Mouse (Mus musculus): ENCODE measurements at regions not wholly inside any gene's neighbourhood (a gene's known extent, or its start where the extent isn't known, plus 50 kb on each side); places are given as distances from the start of the nearest gene placed in this dataset.

DNA sequence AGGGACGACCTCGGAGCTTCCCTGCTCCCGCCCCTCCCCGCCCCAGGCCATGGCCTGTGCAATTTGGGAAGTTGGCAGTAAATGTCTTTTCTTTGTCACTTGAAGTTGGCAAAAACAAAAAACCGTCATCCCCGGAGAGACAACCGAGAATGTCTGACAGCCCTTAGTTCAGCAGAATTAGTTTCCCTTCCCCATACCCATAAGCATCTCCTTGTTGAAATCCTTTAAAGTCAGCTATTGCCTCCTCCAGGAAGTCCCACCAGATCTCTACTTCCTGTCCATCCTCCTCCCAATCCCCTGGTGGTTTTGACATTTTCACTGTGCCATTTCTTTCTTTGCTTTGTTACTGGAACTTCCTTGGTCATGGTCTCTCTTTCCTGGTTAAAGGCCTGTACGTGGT is 54.8 kb downstream of the Foxb1 start:
- 75% methylated on average over 8 of the region's 8 CpGs for WGBS

DNA sequence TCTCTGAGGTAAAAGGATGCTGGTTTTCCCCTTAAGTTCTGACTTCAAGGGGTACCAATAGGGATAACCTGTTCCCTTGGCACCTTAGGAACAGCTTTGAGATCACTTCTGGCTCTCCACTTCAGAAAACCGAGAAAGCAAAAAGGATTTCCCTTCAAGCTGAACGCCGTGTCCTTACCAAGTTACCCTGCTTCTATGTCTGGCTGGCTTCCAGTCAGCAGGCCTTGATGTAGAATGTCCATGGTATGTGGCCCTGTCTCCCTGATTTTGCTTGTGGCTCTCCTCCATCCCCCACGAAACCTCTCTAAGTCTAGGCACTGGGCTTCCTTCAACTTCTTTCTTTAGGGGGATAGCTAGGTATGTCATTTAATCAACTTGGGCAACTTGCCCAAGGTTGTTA is 55.7 kb downstream of the Foxb1 start:
- no peak overlapping the region for H3K27ac ChIP-seq (replicated peaks)
- no peak overlapping the region for H3K4me2 ChIP-seq (replicated peaks)
- no peaks in the 10 kb centered on the region for H3K4me1 ChIP-seq
- no peaks in the 10 kb centered on the region for H3K9me3 ChIP-seq
- ATAC-seq (replicated peaks): no peak
- no peak overlapping the region for H3K9ac ChIP-seq (replicated peaks)
- H3K36me3 ChIP-seq: no peaks in the 10 kb centered on the region
- no peak overlapping the region for H3K4me3 ChIP-seq
- WGBS: 59% methylated on average over 4 of the region's 4 CpGs
- H3K27me3 ChIP-seq: no peaks in the 10 kb centered on the region

More for the DNA sequence above, 54.8 kb downstream of the Foxb1 start:
- H3K27me3 ChIP-seq: no peaks in the 10 kb centered on the region
- H3K27ac ChIP-seq (replicated peaks): no peak overlapping the region
- H3K9me3 ChIP-seq: no peaks in the 10 kb centered on the region
- ATAC-seq (replicated peaks): no peak
- H3K4me3 ChIP-seq: no peak overlapping the region
- H3K4me1 ChIP-seq: no peaks in the 10 kb centered on the region
- H3K9ac ChIP-seq (replicated peaks): no peak overlapping the region
- no peaks in the 10 kb centered on the region for H3K36me3 ChIP-seq
- H3K4me2 ChIP-seq (replicated peaks): no peak overlapping the region

DNA sequence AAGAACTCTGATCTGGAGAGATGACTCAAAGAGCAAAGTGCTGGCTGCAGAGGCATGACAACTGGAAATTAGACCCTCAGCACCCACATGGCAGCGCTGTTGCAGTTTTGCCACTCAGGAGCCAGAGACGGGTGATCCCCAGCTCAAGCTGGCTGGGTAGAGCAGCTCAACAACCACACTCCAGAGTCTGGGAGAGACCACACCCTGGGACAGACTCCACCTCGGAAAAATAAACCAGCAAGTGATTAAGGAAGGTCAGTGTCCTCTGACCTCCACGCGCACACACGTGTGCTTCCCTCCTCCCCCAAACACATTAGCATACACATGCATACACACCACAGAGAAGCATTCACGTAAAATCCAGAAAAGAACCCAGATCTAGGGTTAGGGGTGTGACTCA is 57.0 kb downstream of the Foxb1 start:
- no peak overlapping the region for H3K4me3 ChIP-seq
- no peaks in the 10 kb centered on the region for H3K27me3 ChIP-seq
- no peaks in the 10 kb centered on the region for H3K9me3 ChIP-seq
- no peaks in the 10 kb centered on the region for H3K4me1 ChIP-seq
- H3K36me3 ChIP-seq: no peaks in the 10 kb centered on the region
- H3K4me2 ChIP-seq (replicated peaks): no peak overlapping the region
- no peak for ATAC-seq (replicated peaks)
- 86% methylated on average over 7 of the region's 7 CpGs for WGBS
- no peak overlapping the region for H3K27ac ChIP-seq (replicated peaks)
- no peak overlapping the region for H3K9ac ChIP-seq (replicated peaks)

DNA sequence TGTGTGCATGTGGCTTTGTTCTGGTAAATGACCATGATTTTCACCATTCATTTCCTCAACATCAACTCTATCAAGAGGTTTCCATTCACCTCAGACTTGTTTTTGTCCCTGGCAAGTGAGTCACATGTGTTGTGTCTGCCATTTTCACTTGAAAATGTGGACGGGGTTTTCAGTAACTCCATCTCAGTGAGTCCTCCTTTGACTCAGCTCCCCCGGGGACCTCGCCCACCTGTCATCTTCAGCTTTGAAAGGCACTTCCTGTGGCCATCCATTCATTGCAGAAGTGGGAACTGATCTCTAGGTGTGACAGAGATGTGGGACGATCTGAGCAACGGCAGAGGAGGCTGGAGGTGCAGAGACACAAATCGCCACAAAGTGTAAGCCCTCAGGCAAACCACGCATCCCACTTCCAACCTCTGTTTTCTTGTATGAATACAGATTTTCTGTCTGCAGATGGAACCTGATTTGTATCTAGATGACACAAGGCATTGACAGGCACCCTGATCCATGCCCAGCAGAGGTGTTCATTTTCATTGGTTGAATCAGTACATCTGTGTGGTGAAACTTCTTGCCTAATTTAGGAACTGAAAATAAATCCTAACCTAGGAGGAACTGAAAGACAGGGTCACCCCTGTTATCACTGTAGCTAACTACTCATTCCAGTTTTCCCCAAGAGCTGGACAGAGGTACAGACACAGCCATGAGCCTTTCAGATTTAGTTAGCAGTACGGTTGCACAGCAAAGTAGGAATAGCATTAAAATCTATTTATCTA is 58.4 kb downstream of the Foxb1 start:
- no peak overlapping the region for H3K4me2 ChIP-seq (replicated peaks)
- no peaks in the 10 kb centered on the region for H3K36me3 ChIP-seq
- WGBS: 86% methylated on average over 8 of the region's 8 CpGs
- no peaks in the 10 kb centered on the region for H3K4me1 ChIP-seq
- no peak overlapping the region for H3K4me3 ChIP-seq
- ATAC-seq (replicated peaks): no peak
- no peak overlapping the region for H3K9ac ChIP-seq (replicated peaks)
- no peaks in the 10 kb centered on the region for H3K9me3 ChIP-seq
- H3K27me3 ChIP-seq: no peaks in the 10 kb centered on the region
- no peak overlapping the region for H3K27ac ChIP-seq (replicated peaks)

DNA sequence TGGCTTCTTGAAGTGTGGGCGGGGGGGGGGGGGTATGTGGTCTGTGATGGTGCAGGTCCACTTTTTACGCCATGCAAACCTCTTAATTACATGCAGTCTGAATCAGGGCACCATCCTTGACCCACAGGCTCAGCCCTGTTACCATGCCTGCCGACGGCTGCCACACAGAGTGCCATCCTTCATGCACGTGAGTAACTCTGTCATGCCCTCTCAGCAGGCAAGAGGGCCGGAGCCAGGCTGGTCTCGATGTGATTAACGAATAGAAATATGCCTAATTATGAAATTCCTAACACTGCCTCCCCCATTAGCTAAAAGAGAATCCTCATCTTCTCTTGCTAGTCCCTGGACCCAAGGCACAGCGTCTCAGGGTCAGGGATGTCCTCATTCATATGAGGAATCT is 60.0 kb downstream of the Foxb1 start:
- H3K4me2 ChIP-seq (replicated peaks): no peak overlapping the region
- no peaks in the 10 kb centered on the region for H3K27me3 ChIP-seq
- no peaks in the 10 kb centered on the region for H3K36me3 ChIP-seq
- no peak overlapping the region for H3K4me3 ChIP-seq
- no peaks in the 10 kb centered on the region for H3K9me3 ChIP-seq
- no peak overlapping the region for H3K27ac ChIP-seq (replicated peaks)
- H3K4me1 ChIP-seq: no peaks in the 10 kb centered on the region
- no peak for ATAC-seq (replicated peaks)
- H3K9ac ChIP-seq (replicated peaks): no peak overlapping the region
- WGBS: 58% methylated on average over 9 of the region's 9 CpGs

DNA sequence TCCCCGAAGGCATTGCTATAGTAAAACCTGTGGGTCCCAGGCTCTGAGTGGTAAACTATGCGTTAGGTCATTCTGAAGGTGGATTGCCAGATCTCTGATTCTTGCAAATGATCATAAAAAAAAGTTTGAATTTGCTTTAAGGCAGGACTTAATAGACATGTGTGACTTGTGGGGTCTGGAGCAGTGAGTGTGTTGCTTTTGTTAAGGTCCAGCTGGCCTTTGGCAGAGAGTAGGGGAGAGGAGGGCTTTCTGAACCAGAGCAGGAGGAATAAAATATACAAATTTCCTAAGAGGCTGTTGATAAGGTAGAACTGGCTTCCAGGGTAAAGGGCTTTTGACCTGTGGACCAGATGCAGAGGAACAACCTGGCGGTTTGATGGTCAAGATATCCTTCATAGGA is 69.0 kb downstream of the Foxb1 start:
- ATAC-seq (replicated peaks): no peak
- Histone ChIP-seq H3K4me1 (peaks cover 12% of the 10 kb centered on the region; the same call in 1 of the 2 replicates), H3K4me3 (no peak overlapping the region), H3K27ac (replicated peaks) (no peak overlapping the region), H3K4me2 (replicated peaks) (no peak overlapping the region), H3K9me3 (no peaks in the 10 kb centered on the region), H3K9ac (replicated peaks) (no peak overlapping the region), H3K27me3 (no peaks in the 10 kb centered on the region), H3K36me3 (no peaks in the 10 kb centered on the region)
- WGBS: 90% methylated on average over 3 of the region's 3 CpGs

DNA sequence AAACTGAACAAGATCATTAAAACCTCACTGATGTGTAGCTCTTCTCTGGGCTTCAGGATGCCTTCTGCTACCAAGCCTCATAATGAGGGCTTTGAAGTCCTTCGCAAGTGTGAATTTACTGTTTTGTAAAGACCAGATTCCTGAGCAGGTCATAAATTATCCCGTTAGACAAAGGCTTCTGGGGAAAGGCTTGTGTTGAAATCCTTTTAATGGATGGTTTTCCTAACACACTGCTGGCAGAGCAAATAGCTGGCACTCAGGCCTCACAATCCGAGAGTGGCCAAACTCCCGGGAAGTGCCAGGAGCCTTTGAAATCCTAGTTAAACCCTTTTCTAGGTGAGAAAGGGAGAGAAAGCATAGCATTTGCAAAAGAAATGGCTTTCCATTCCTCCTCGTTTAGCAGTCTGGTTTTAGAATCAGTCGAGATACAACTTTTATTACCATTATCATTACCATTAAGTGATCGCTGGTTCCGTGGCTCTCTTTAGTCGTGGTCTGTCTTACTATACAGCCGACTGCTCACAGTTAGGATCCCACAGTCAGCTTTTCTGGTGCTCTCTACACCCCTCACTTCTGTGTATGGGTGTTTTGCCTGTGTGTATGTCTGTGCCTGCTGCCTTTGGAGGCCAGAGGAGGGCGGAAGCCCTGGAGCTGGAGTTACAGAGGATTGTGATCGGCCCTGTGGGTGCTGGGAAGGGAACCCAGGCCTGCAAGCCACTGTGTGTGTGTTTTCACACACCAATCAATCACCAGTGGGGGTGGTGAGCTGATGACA is 73.2 kb downstream of the Foxb1 start:
- Histone ChIP-seq H3K4me1 (peaks cover 12% of the 10 kb centered on the region; the same call in 1 of the 2 replicates), H3K9me3 (no peaks in the 10 kb centered on the region), H3K4me3 (no peak overlapping the region), H3K36me3 (no peaks in the 10 kb centered on the region), H3K9ac (replicated peaks) (no peak overlapping the region), H3K4me2 (replicated peaks) (no peak overlapping the region), H3K27ac (replicated peaks) (no peak overlapping the region), H3K27me3 (peaks cover 8% of the 10 kb centered on the region; the same call in 1 of the 2 replicates)
- 24% methylated on average over 12 of the region's 12 CpGs for WGBS
- ATAC-seq (replicated peaks): no peak

DNA sequence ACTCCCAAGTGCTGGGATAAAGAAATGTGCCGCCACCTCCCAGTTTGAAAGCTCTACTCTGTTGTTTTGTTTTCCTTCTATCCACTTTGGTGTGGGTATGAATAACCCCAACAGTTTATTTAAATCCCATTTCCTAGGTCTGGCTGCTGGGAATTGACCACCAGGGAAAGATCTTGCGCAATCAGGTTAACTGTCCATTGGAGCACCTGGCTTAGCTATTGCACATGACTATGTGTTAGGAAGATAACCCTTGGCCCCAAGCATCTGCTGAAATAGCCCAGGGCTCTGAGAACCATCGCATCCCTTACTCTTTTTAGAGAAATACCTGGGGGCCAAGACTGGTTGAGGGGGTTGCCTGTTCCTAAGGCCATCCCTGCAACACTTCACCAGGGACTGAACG is 74.0 kb downstream of the Foxb1 start:
- no peak for ATAC-seq (replicated peaks)
- no peak overlapping the region for H3K27ac ChIP-seq (replicated peaks)
- peaks cover 9% of the 10 kb centered on the region; the same call in 1 of the 2 replicates for H3K27me3 ChIP-seq
- no peak overlapping the region for H3K9ac ChIP-seq (replicated peaks)
- H3K36me3 ChIP-seq: no peaks in the 10 kb centered on the region
- H3K4me1 ChIP-seq: peaks cover 12% of the 10 kb centered on the region; the same call in 1 of the 2 replicates
- H3K9me3 ChIP-seq: no peaks in the 10 kb centered on the region
- no peak overlapping the region for H3K4me2 ChIP-seq (replicated peaks)
- 76% methylated on average over 4 of the region's 4 CpGs for WGBS
- no peak overlapping the region for H3K4me3 ChIP-seq

DNA sequence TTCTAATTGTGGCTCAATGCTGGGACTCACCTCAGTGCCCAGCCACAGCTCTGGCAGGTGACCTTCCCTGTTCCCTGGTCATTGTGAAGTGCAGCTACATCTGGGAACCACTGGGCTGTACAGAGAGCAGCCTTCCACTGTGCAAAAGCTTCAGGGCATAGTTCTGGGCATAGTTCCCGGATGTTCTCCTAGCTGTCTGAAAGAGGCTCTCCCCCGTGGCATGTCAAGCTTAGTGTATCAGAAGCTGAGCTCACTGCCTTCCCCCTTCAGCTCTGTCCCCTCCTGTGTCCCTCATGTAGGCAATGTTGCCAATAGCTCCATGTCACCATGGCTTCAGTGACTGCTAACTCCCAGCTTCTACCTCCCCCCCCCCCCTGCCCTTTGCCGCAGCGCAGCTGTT is 75.1 kb downstream of the Foxb1 start:
- H3K27ac ChIP-seq (replicated peaks): no peak overlapping the region
- ATAC-seq (replicated peaks): no peak
- 74% methylated on average over 4 of the region's 4 CpGs for WGBS
- H3K9ac ChIP-seq (replicated peaks): no peak overlapping the region
- H3K9me3 ChIP-seq: no peaks in the 10 kb centered on the region
- H3K36me3 ChIP-seq: no peaks in the 10 kb centered on the region
- H3K4me2 ChIP-seq (replicated peaks): no peak overlapping the region
- H3K4me1 ChIP-seq: peaks cover 12% of the 10 kb centered on the region; the same call in 1 of the 2 replicates
- no peak overlapping the region for H3K4me3 ChIP-seq
- peaks cover 12% of the 10 kb centered on the region; the same call in 1 of the 2 replicates for H3K27me3 ChIP-seq

DNA sequence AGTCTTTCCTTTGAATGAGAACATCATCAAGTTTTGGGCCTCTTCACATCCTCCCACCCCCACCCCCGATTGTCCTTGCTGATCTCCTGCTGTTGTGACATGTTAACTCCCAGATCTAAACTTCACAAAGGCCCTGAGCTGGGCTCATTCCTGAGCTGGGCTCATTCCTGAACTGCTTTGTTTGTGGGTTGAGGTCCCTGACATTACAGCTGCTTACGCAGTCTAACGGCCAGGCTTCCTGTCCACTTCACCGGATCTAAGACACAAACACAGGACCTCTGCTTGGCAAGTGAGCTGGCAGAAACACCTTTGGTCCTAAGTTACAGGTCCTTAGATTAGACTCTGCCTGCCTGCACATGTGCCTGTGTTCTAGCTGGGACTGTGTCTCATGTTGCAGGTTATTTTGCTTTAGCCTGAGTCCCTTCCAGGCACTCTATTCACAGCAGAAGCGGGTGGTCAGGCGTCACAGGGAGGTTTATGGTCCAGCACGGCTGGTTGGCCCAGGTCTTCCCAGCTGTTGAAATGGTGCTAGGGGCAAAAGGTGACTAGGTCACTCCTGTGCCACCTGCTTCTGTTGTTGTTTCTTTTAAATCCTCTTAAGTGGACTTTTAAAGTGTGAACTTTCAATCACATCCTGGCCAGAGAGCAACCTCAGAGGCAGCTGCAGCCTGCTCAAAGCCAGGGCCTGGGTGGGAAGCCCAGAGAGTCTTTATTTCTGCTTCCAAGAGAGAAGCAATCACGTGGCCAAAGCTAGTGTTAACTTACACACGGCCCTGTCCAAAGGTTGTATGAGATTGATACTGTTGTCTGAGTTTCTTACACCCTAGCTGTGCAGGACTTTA is 79.1 kb downstream of the Foxb1 start:
- no peaks in the 10 kb centered on the region for H3K36me3 ChIP-seq
- WGBS: 14% methylated on average over 9 of the region's 9 CpGs
- no peak overlapping the region for H3K9ac ChIP-seq (replicated peaks)
- no peaks in the 10 kb centered on the region for H3K9me3 ChIP-seq
- ATAC-seq (replicated peaks): no peak
- H3K4me1 ChIP-seq: no peaks in the 10 kb centered on the region
- H3K27me3 ChIP-seq: peaks cover 27% of the 10 kb centered on the region; the same call in 1 of the 2 replicates
- no peak overlapping the region for H3K4me2 ChIP-seq (replicated peaks)
- no peak overlapping the region for H3K4me3 ChIP-seq
- H3K27ac ChIP-seq (replicated peaks): no peak overlapping the region

DNA sequence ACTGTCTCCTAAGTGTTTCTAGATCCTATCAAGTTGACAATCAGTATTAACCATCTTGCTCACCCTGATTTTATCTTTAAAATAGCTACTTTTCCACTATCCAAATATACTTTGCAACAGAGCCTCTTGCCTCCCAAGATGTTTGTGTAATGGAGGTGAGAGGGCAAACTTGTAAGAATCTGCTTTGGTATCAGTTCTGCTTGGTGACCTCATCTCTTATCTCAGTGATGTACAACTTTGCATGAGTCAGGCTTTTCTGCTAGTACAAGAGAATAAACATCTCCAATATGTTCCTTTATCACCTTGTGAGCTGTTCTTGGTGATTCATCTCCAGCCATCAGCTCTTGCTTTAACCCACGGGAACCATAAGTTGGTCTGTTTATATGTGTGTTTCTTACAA is 82.1 kb downstream of the Foxb1 start:
- H3K4me3 ChIP-seq: no peak overlapping the region

More for the DNA sequence above, 82.1 kb downstream of the Foxb1 start:
- Histone ChIP-seq H3K4me1 (no peaks in the 10 kb centered on the region), H3K9ac (replicated peaks) (no peak overlapping the region), H3K27me3 (peaks cover 41% of the 10 kb centered on the region; the same call in 1 of the 2 replicates), H3K36me3 (no peaks in the 10 kb centered on the region), H3K4me2 (replicated peaks) (no peak overlapping the region), H3K9me3 (no peaks in the 10 kb centered on the region), H3K27ac (replicated peaks) (no peak overlapping the region)
- ATAC-seq (replicated peaks): no peak
- whole genome bisulfite sequencing: 88% methylated on average over 1 of the region's 1 CpGs

Data from forebrain, embryonic 15.5 days (tissue).